Comparison of ENCODE assay signal across 26 mouse cellular contexts in the genomic region with DNA sequence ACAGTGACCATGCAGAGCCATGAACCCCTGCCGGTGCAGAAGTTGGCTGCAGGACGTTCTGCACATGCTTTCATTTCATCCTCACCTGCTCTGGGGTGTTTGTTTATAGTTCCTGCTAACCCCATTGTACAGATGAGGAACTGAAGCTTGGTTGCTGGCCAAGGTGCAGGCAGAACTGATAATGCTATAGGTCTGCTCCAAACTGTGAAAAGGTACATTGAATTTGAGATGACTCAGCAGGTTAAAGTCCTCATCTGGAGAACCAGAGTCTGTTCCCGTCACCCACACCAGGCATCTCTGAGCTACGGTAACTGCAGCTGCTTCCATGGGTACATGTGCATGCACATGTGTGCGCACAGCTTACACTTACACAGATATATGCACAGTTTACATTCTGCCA.
DNase-seq lines count a peak whose midpoint lies in the region; ATAC-seq and TF ChIP-seq lines count a peak whose summit lies in the region.
"Had no signal": no experiment of that assay in that cellular context is flagged by ENCODE, and none has a peak within 500 bp of the region (broad histone marks: within the 10 kb centered on the region; RNA-seq: fewer than 3 reads in every experiment).

No protein-coding gene starts in this region.

- no peak overlapping the region for H3K4me3 ChIP-seq in ES-E14 (ENCODE audit: insufficient read depth in 1 of 2, low read depth in 1 of 2, low read length in 2 of 2, poor library complexity in 1 of 2, severe bottlenecking in 1 of 2)
- H3K4me3 ChIP-seq in small intestine, adult 2 months (ENCODE audit: low read depth, low read length): no peak overlapping the region
- H3K4me3 ChIP-seq in neural tube, embryonic 15.5 days (replicated peaks): no peak overlapping the region
- H3K4me3 ChIP-seq: erythroblast, embryonic 14.5 days; kidney, embryonic 15.5 days; limb, embryonic 13.5 days; liver, embryonic 12.5 days; midbrain, embryonic 12.5 days had no signal

- H3K4me1 ChIP-seq in ES-E14 (ENCODE audit: control insufficient read depth in 2 of 2, insufficient read depth in 2 of 2, low read length in 2 of 2, poor library complexity in 1 of 2): no peaks in the 10 kb centered on the region
- peaks cover 10% of the 10 kb centered on the region for H3K4me1 ChIP-seq in small intestine, adult 2 months (ENCODE audit: control insufficient read depth, insufficient read depth, insufficient read length, low read length)
- peaks cover 8% of the 10 kb centered on the region; the same call in 1 of the 2 replicates for H3K4me1 ChIP-seq in neural tube, embryonic 15.5 days
- H3K4me1 ChIP-seq: limb, embryonic 13.5 days; liver, embryonic 12.5 days; midbrain, embryonic 12.5 days had no signal

- intact Hi-C loops in left cerebral cortex, postnatal 36 days (cut with DNase I): no loop called here

- H3K9ac ChIP-seq in ES-E14 (ENCODE audit: insufficient read depth, low read depth, low read length, poor library complexity, severe bottlenecking): no peak overlapping the region
- H3K9ac ChIP-seq in neural tube, embryonic 15.5 days (replicated peaks): no peak overlapping the region
- H3K9ac ChIP-seq: kidney, embryonic 15.5 days; limb, embryonic 13.5 days; liver, embryonic 12.5 days; midbrain, embryonic 12.5 days had no signal

- H3K27ac ChIP-seq in ES-E14 (ENCODE audit: insufficient read depth, low read depth, low read length, poor library complexity, severe bottlenecking): no peak overlapping the region
- no peak overlapping the region for H3K27ac ChIP-seq in small intestine, adult 2 months (ENCODE audit: insufficient read depth, low read depth, low read length)
- H3K27ac ChIP-seq in neural tube, embryonic 15.5 days (replicated peaks): no peak overlapping the region
- H3K27ac ChIP-seq: kidney, embryonic 15.5 days; limb, embryonic 13.5 days; liver, embryonic 12.5 days; midbrain, embryonic 12.5 days had no signal

- DNase-seq in A20 (ENCODE audit: low read depth, low spot score) (peak; percentile 83), ES-E14 (ENCODE audit: low read depth, low spot score) (no peak), MN1 (ENCODE audit: low spot score) (no peak)
- no peak for DNase-seq in left cerebral cortex, postnatal 36 days (ENCODE audit: low spot score in 2 of 2)
- DNase-seq: adrenal gland, postnatal 25 days; cerebellum, adult 18-20 months; cerebellum, postnatal 10 days; heart, postnatal 14 days; kidney, adult 18-20 months; kidney, postnatal 25 days; lung, adult 18-20 months; lung, postnatal 4 days; right cerebral cortex, postnatal 25 days; spleen, adult 18-20 months had no signal

- H3K4me2 ChIP-seq in neural tube, embryonic 15.5 days: no peak overlapping the region
- H3K4me2 ChIP-seq: kidney, embryonic 15.5 days; limb, embryonic 13.5 days; liver, embryonic 12.5 days; midbrain, embryonic 12.5 days had no signal

- TF ChIP-seq CTCF in small intestine, adult 2 months (IDR thresholded peaks at IDR 0.05; ENCODE audit: extremely low read depth, insufficient read length, insufficient replicate concordance, low read depth, low read length): 0 out of 2 replicates have a peak, but pooled peaks have one; percentile 15

- in situ Hi-C loops in ES-E14 (cut with MboI; ENCODE audit: low sequenced_read_pairs in 2 of 2, unreplicated experiment in 2 of 2): no loop called here

- no peaks in the 10 kb centered on the region for H3K27me3 ChIP-seq in small intestine, adult 2 months (ENCODE audit: control insufficient read depth, insufficient read depth, low read length)
- no peaks in the 10 kb centered on the region for H3K27me3 ChIP-seq in neural tube, embryonic 15.5 days (replicated peaks)
- H3K27me3 ChIP-seq: kidney, embryonic 15.5 days; limb, embryonic 13.5 days; liver, embryonic 12.5 days; midbrain, embryonic 12.5 days had no signal

- H3K36me3 ChIP-seq in ES-E14 (ENCODE audit: control insufficient read depth, insufficient read depth, low read length, poor library complexity, severe bottlenecking): no peaks in the 10 kb centered on the region; the same call in none of the 2 replicates
- peaks cover 4% of the 10 kb centered on the region for H3K36me3 ChIP-seq in small intestine, adult 2 months (ENCODE audit: control insufficient read depth, insufficient read depth, low read length)
- H3K36me3 ChIP-seq in neural tube, embryonic 15.5 days: no peaks in the 10 kb centered on the region

- WGBS in small intestine, adult 2 months: 33% methylated on average over 5 of the region's 5 CpGs
- 94% methylated on average over 5 of the region's 5 CpGs for WGBS in neural tube, embryonic 15.5 days

- peak; percentile 56 for ATAC-seq in megakaryocyte, adult 5-6 weeks (ENCODE audit: poor library complexity, severe bottlenecking)
- no peak for ATAC-seq in neural tube, embryonic 15.5 days (ENCODE audit: low FRiP score)
- ATAC-seq: forebrain, embryonic 16.5 days; hindbrain, embryonic 16.5 days; liver, embryonic 12.5 days; lung, postnatal 0 days had no signal

- no peaks in the 10 kb centered on the region for H3K9me3 ChIP-seq in ES-E14 (ENCODE audit: control insufficient read depth, insufficient read depth, low read depth, low read length)
- H3K9me3 ChIP-seq in neural tube, embryonic 15.5 days (replicated peaks): no peaks in the 10 kb centered on the region
- H3K9me3 ChIP-seq: G1E; kidney, embryonic 15.5 days; limb, embryonic 13.5 days; liver, embryonic 12.5 days; midbrain, embryonic 12.5 days had no signal

- no peak for TF ChIP-seq POLR2A in small intestine, adult 2 months (IDR thresholded peaks at IDR 0.05; ENCODE audit: low read depth, low read length)

TF ChIP-seq in ES-E14, 5 proteins besides CTCF, POLR2A, EP300 and RAD21:
- 0 out of 2 replicates have a peak, but pooled peaks have one; percentile 43 for TF ChIP-seq MAFK (IDR thresholded peaks at IDR 0.05; ENCODE audit: insufficient read depth, low read depth, low read length)
- no peak for TF ChIP-seq ZC3H11A (IDR thresholded peaks at IDR 0.05; ENCODE audit: borderline replicate concordance, low read depth, low read length)
- no peak for TF ChIP-seq CHD2 (IDR thresholded peaks at IDR 0.05; ENCODE audit: low read depth, low read length)
- no peak for TF ChIP-seq HCFC1 (IDR thresholded peaks at IDR 0.05; ENCODE audit: borderline replicate concordance, insufficient read depth, low read length)
- TF ChIP-seq ZNF384 (IDR thresholded peaks at IDR 0.05; ENCODE audit: low read depth, low read length): no peak
